Mouse (Mus musculus) liver, adult 2 months (tissue): ENCODE measurements at regions not wholly inside any gene's neighbourhood (a gene's known extent, or its start where the extent isn't known, plus 50 kb on each side); places are given as distances from the start of the nearest gene placed in this dataset.

Source experiments
- DNase-seq: peaks from one replicate; pipeline ENCODE4 v3.0.0-alpha.2; 2011; ENCODE audit warnings: low read depth, low spot score; ENCODE audit errors: extremely low read depth
- H3K27ac ChIP-seq: fragments of 200-500 bp; replicated peaks from 2 replicates; pipeline ENCODE4 v1.5.1; 2012; ENCODE audit warnings: low read depth, mild to moderate bottlenecking, control low read depth, inconsistent platforms, low read length; ENCODE audit not compliant: insufficient read depth
- H3K27me3 ChIP-seq: fragments of 200-500 bp; 2 replicates; pipeline ENCODE4 v1.6.1; 2012; ENCODE audit warnings: mild to moderate bottlenecking, moderate library complexity, low read length, inconsistent platforms; ENCODE audit not compliant: control insufficient read depth, insufficient read depth
- H3K36me3 ChIP-seq: fragments of 200-500 bp; 2 replicates; pipeline ENCODE4 v1.6.1; 2012; ENCODE audit warnings: low read length, inconsistent platforms; ENCODE audit not compliant: control insufficient read depth, insufficient read depth
- H3K4me1 ChIP-seq: fragments of 200-500 bp; 2 replicates; pipeline ENCODE4 v1.6.1; 2011; ENCODE audit warnings: low read length; ENCODE audit not compliant: control insufficient read depth, insufficient read depth
- H3K4me3 ChIP-seq: fragments of 200-500 bp; 2 replicates; pipeline ENCODE4 v1.5.1; 2011; ENCODE audit warnings: low read depth, mild to moderate bottlenecking, control low read depth, low read length, moderate library complexity; ENCODE audit not compliant: insufficient read depth
- H3K79me2 ChIP-seq: fragments of 200-500 bp; 2 replicates; pipeline ENCODE4 v1.6.1; 2012; ENCODE audit warnings: inconsistent platforms, mild to moderate bottlenecking, low read length, moderate library complexity; ENCODE audit not compliant: control insufficient read depth, insufficient read depth
- H3K9ac ChIP-seq: fragments of 200-500 bp; 2 replicates; pipeline ENCODE4 v1.6.1; 2012; ENCODE audit warnings: low read depth, mild to moderate bottlenecking, control low read depth, inconsistent platforms, low read length
- CTCF ChIP-seq: fragments of 200-500 bp; IDR thresholded peaks from 2 replicates; pipeline ENCODE4 v1.5.1; 2011; ENCODE audit warnings: low read depth, low read length, control low read depth
- POLR2A ChIP-seq: fragments of 200-500 bp; IDR thresholded peaks from 2 replicates; pipeline ENCODE4 v1.6.1; 2011; ENCODE audit warnings: low read length, control low read depth; ENCODE audit not compliant: insufficient read depth; ENCODE audit errors: extremely low read depth
- WGBS: fragments of 180-500 bp; shearing (Covaris S2); methylation state at CpG from one replicate; pipeline ENCODE4 v1.1.7; 2018; 5-methylcytosine and 5-hydroxymethylcytosine counted together

GRCm38 (mm10) chr17:9896964-9897363 lies 227.4 kb upstream of the Pabpc6 start:
- Histone ChIP-seq H3K79me2 (no peaks in the 10 kb centered on the region), H3K4me1 (no peaks in the 10 kb centered on the region), H3K27me3 (no peaks in the 10 kb centered on the region), H3K4me3 (no peak overlapping the region), H3K27ac (no peak overlapping the region), H3K36me3 (no peaks in the 10 kb centered on the region), H3K9ac (no peak overlapping the region)
- TF ChIP-seq POLR2A: no peak
- TF ChIP-seq CTCF: no peak
- DNase-seq: peak; percentile 27
- WGBS: 11% methylated on average over 2 of the region's 2 CpGs

- Histone ChIP-seq H3K4me3 (no peak overlapping the region), H3K27me3 (no peaks in the 10 kb centered on the region), H3K4me1 (no peaks in the 10 kb centered on the region), H3K9ac (no peak overlapping the region), H3K36me3 (no peaks in the 10 kb centered on the region), H3K79me2 (no peaks in the 10 kb centered on the region), H3K27ac (no peak overlapping the region)
- DNase-seq: no peak
- 91% methylated on average over 7 of the region's 7 CpGs for WGBS
- TF ChIP-seq CTCF (no peak), POLR2A (no peak)
Observed at GRCm38 (mm10) chr17:9895686-9896082, 226.2 kb upstream of the Pabpc6 start.

GRCm38 (mm10) chr17:9894828-9895685 lies 225.5 kb upstream of the Pabpc6 start:
- no peak overlapping the region for H3K4me3 ChIP-seq
- H3K9ac ChIP-seq: no peak overlapping the region
- no peak overlapping the region for H3K27ac ChIP-seq
- DNase-seq: peak; percentile 4
- TF ChIP-seq CTCF (no peak), POLR2A (no peak)
- WGBS: 81% methylated on average over 19 of the region's 19 CpGs
- H3K27me3 ChIP-seq: no peaks in the 10 kb centered on the region
- H3K79me2 ChIP-seq: no peaks in the 10 kb centered on the region
- no peaks in the 10 kb centered on the region for H3K4me1 ChIP-seq
- no peaks in the 10 kb centered on the region for H3K36me3 ChIP-seq

GRCm38 (mm10) chr17:9893966-9894365 lies 224.4 kb upstream of the Pabpc6 start:
- H3K79me2 ChIP-seq: no peaks in the 10 kb centered on the region
- no peak for TF ChIP-seq POLR2A
- peak; percentile 50 for TF ChIP-seq CTCF
- DNase-seq: peak; percentile 0
- H3K36me3 ChIP-seq: no peaks in the 10 kb centered on the region
- H3K27me3 ChIP-seq: no peaks in the 10 kb centered on the region
- no peak overlapping the region for H3K27ac ChIP-seq
- H3K4me3 ChIP-seq: no peak overlapping the region
- no peak overlapping the region for H3K9ac ChIP-seq
- WGBS: 55% methylated on average over 6 of the region's 6 CpGs
- H3K4me1 ChIP-seq: no peaks in the 10 kb centered on the region

- no peaks in the 10 kb centered on the region for H3K79me2 ChIP-seq
- H3K9ac ChIP-seq: no peak overlapping the region
- no peak for TF ChIP-seq POLR2A
- TF ChIP-seq CTCF: no peak
- no peaks in the 10 kb centered on the region for H3K36me3 ChIP-seq
- no peak overlapping the region for H3K27ac ChIP-seq
- no peaks in the 10 kb centered on the region for H3K27me3 ChIP-seq
- WGBS: 94% methylated on average over 5 of the region's 5 CpGs
- H3K4me3 ChIP-seq: no peak overlapping the region
- DNase-seq: no peak
- no peaks in the 10 kb centered on the region for H3K4me1 ChIP-seq
Observed at GRCm38 (mm10) chr17:9892776-9893175, 223.3 kb upstream of the Pabpc6 start.

- no peak for DNase-seq
- no peaks in the 10 kb centered on the region for H3K79me2 ChIP-seq
- H3K4me3 ChIP-seq: no peak overlapping the region
- no peaks in the 10 kb centered on the region for H3K36me3 ChIP-seq
- H3K27ac ChIP-seq: no peak overlapping the region
- H3K9ac ChIP-seq: no peak overlapping the region
- H3K4me1 ChIP-seq: no peaks in the 10 kb centered on the region
- no peak for TF ChIP-seq POLR2A
- no peak for TF ChIP-seq CTCF
- H3K27me3 ChIP-seq: no peaks in the 10 kb centered on the region
- 83% methylated on average over 9 of the region's 9 CpGs for WGBS
Observed at GRCm38 (mm10) chr17:9892141-9892540, 222.6 kb upstream of the Pabpc6 start.
